Mouse (Mus musculus) hindbrain, embryonic 11.5 days (tissue): ENCODE measurements around the gene Zfp119a. TPM values are rescaled to one million over a fixed set of nuclear protein-coding genes. Genes with fewer than 3 reads are reported as not detected.

Experiments used
- ATAC-seq: fragments of 200-750 bp; cut with Nextera tagmentation; 2 replicates; pipeline ENCODE4 v1.8.0; 2017; ENCODE audit warnings: mild to moderate bottlenecking, moderate TSS enrichment, moderate library complexity; ENCODE audit not compliant: low FRiP score
- DNase-seq: peaks from one replicate; pipeline ENCODE4 v3.0.0-alpha.2; 2015; ENCODE audit warnings: low spot score
- H3K27ac ChIP-seq: fragments of 300-500 bp; sonication (generic); 2 replicates; pipeline ENCODE4 v1.5.1; 2014; ENCODE audit warnings: mild to moderate bottlenecking, low read depth, low read length
- H3K27me3 ChIP-seq: fragments of 300-500 bp; sonication (generic); 2 replicates; pipeline ENCODE4 v1.6.1; 2014; ENCODE audit warnings: mild to moderate bottlenecking, low read length, moderate library complexity, mixed read lengths; ENCODE audit not compliant: control insufficient read depth, insufficient read depth
- H3K36me3 ChIP-seq: fragments of 300-500 bp; sonication (generic); 2 replicates; pipeline ENCODE4 v1.6.1; 2014; ENCODE audit warnings: mild to moderate bottlenecking, low read length, moderate library complexity, mixed read lengths; ENCODE audit not compliant: control insufficient read depth, insufficient read depth
- H3K4me1 ChIP-seq: fragments of 300-500 bp; sonication (generic); replicated peaks from 2 replicates; pipeline ENCODE4 v1.6.1; 2014; ENCODE audit warnings: low read length, mixed read lengths; ENCODE audit not compliant: control insufficient read depth, insufficient read depth
- H3K4me2 ChIP-seq: fragments of 300-500 bp; sonication (generic); replicated peaks from 2 replicates; pipeline ENCODE4 v1.6.1; 2014; ENCODE audit warnings: mild to moderate bottlenecking, low read depth, low read length
- H3K4me3 ChIP-seq: fragments of 300-500 bp; sonication (generic); 2 replicates; pipeline ENCODE4 v1.5.1; 2014; ENCODE audit warnings: low read depth, low read length
- H3K9ac ChIP-seq: fragments of 300-500 bp; sonication (generic); 2 replicates; pipeline ENCODE4 v1.6.1; 2014; ENCODE audit warnings: low read depth, low read length
- H3K9me3 ChIP-seq: fragments of 300-500 bp; sonication (generic); 2 replicates; pipeline ENCODE4 v1.6.1; 2016; ENCODE audit warnings: low read length; ENCODE audit not compliant: control insufficient read depth
- WGBS: fragments of 180-500 bp; shearing (Covaris S2); extraction: QIAGEN DNeasy Blood & Tissue Kit; methylation state at CpG from one replicate; pipeline ENCODE4 v1.1.7; 2014; 5-methylcytosine and 5-hydroxymethylcytosine counted together
- polyA plus RNA-seq: library from polyadenylated mRNA; unstranded; fragments of >200 nt; fragmentation: Nextera tagmentation; extraction: Ambion mirVana; gene quantifications from 2 replicates; pipeline ENCODE4 v1.2.1, GENCODE M21; 2014

The Zfp119a gene
- polyA plus RNA-seq, 1 experiment from 2014 or later = 12.3 TPM

DNA sequence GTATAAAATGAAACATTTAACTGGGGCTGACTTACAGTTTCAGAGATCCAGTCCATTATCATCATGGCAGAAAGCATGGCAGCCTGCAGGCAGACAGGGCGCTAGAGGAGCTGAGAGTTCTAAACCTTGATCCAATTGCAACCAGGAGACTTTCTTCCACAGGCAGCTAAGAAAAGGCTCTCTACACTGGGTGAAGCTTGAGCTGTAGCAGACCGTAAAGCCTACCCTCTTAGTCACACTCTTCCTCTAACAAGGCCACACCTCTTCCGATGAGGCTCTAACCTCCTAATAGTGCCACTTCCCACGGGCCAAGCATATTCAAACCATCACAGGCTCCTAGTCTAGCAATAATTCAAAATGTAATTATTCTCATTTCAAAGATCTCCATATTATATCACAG lies 1.5 kb downstream of the Zfp119a start:
- H3K27ac ChIP-seq = no peak overlapping the region
- H3K9ac ChIP-seq = no peak overlapping the region
- 95% methylated on average over 4 of the region's 4 CpGs for WGBS
- H3K27me3 ChIP-seq = no peaks in the 10 kb centered on the region
- H3K4me1 ChIP-seq = no peaks in the 10 kb centered on the region
- no peaks in the 10 kb centered on the region for H3K36me3 ChIP-seq
- DNase-seq = no peak
- H3K4me2 ChIP-seq = no peak overlapping the region
- no peak overlapping the region for H3K4me3 ChIP-seq
- ATAC-seq = no peak
- H3K9me3 ChIP-seq = no peaks in the 10 kb centered on the region

DNA sequence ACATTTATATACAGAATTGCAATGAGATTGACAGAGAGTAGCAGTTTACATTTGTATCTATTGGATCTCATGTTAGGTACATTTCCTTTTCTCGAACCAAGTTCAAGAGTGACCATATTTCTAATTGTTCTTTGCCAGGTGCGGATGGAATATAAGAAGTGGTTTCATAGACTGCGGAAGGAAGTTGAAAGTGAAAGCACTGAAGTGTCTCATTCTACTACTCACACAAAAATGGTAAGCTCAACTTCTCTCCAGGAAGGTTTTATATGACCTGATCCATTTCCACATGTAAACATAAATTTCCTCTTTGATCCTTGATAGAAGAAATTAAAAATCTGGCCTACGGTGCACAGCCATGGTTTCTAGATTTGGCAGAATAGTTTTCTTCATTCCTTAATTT lies 35.7 kb downstream of the Zfp119a start:
- Histone ChIP-seq H3K4me3 (no peak overlapping the region), H3K27ac (no peak overlapping the region), H3K9me3 (no peaks in the 10 kb centered on the region), H3K4me2 (no peak overlapping the region), H3K4me1 (no peaks in the 10 kb centered on the region), H3K27me3 (no peaks in the 10 kb centered on the region), H3K9ac (no peak overlapping the region), H3K36me3 (no peaks in the 10 kb centered on the region)
- DNase-seq (no peak), ATAC-seq (no peak)
- WGBS = 87% methylated on average over 4 of the region's 4 CpGs

DNA sequence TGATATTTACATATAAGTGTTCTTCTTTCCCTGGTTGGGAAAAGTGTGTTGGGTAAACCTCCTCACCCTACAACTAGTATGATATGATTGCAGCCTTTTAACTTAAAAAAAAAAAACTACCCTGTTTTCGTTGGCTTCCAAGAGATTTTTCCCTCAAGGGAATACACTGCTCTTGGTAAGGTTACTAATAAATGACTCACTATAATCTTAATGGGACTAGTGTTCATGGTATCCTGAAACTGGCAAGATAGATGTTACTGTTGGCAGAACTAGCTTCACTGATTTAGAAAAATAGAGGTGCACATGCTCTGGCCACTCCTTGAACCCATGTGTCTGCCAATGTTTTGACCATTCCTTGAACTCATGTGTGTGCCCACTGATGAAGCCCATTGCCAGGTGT lies 57.2 kb downstream of the Zfp119a start:
- WGBS = 89% methylated on average over 1 of the region's 1 CpGs

DNA sequence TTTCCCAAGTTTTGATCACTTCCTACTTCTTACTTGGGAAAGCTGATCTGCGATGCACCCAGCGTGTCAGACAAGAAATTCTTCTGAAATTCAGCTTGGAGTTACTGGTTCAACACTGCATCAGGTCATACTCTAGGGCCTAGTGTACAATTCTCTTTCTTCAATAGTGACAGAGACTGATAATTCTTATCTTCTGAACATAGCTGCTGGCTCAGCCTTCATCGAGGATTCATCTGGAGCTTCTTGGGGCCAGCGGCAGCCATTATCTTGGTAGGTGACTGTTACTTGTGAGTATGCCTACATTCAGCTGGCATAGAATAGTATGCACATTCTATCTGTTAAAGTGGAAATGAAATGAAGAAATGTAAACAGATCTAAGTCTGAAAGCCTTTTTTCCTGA lies 61.9 kb downstream of the Zfp119a start:
- DNase-seq = no peak
- H3K27ac ChIP-seq = no peak overlapping the region
- no peak overlapping the region for H3K4me2 ChIP-seq
- no peaks in the 10 kb centered on the region for H3K36me3 ChIP-seq
- no peak overlapping the region for H3K4me3 ChIP-seq
- WGBS = 93% methylated on average over 4 of the region's 4 CpGs
- H3K9ac ChIP-seq = no peak overlapping the region
- no peaks in the 10 kb centered on the region for H3K9me3 ChIP-seq
- no peaks in the 10 kb centered on the region for H3K27me3 ChIP-seq
- no peaks in the 10 kb centered on the region for H3K4me1 ChIP-seq
- no peak for ATAC-seq

More for the DNA sequence above, 57.2 kb downstream of the Zfp119a start:
- no peaks in the 10 kb centered on the region for H3K4me1 ChIP-seq
- DNase-seq (no peak), ATAC-seq (no peak)
- no peaks in the 10 kb centered on the region for H3K9me3 ChIP-seq
- H3K36me3 ChIP-seq = no peaks in the 10 kb centered on the region
- H3K4me2 ChIP-seq = no peak overlapping the region
- no peaks in the 10 kb centered on the region for H3K27me3 ChIP-seq
- H3K27ac ChIP-seq = no peak overlapping the region
- no peak overlapping the region for H3K9ac ChIP-seq
- H3K4me3 ChIP-seq = no peak overlapping the region

Other genes starting within 250 kb of the Zfp119a start
- 9.3 and 11.3 TPM in 2 replicates for gene Pot1b, start 166.3 kb downstream of the Zfp119a start, polyA plus RNA-seq
- gene Adgre4, start 128.9 kb downstream of the Zfp119a start, polyA plus RNA-seq = 0.07 and 0.14 TPM in 2 replicates
- 11.9 and 13.4 TPM in 2 replicates for gene Zfp959, start 13.2 kb upstream of the Zfp119a start, polyA plus RNA-seq
- 6.3 and 6.7 TPM in 2 replicates for gene Zfp119b, start 70.6 kb upstream of the Zfp119a start, polyA plus RNA-seq
- gene Ebi3, start 73.7 kb upstream of the Zfp119a start, polyA plus RNA-seq = 2.2 and 3.1 TPM in 2 replicates
- 21.3 and 22.4 TPM in 2 replicates for gene Yju2, start 80.2 kb upstream of the Zfp119a start, polyA plus RNA-seq
- gene Shd, start 91.5 kb upstream of the Zfp119a start, polyA plus RNA-seq = 95.2 and 102 TPM in 2 replicates
- gene Fsd1, start 107.6 kb upstream of the Zfp119a start, polyA plus RNA-seq = 65.0 and 66.5 TPM in 2 replicates
- 5.1 and 6.3 TPM in 2 replicates for gene Stap2, start 126.7 kb upstream of the Zfp119a start, polyA plus RNA-seq
- 141 and 163 TPM in 2 replicates for gene Mpnd, start 126.8 kb upstream of the Zfp119a start, polyA plus RNA-seq
- gene Sh3gl1, start 157.7 kb upstream of the Zfp119a start, polyA plus RNA-seq = 112 and 114 TPM in 2 replicates
- 16.1 and 18.9 TPM in 2 replicates for gene Chaf1a, start 161.5 kb upstream of the Zfp119a start, polyA plus RNA-seq
- gene Ubxn6, start 196.1 kb upstream of the Zfp119a start, polyA plus RNA-seq = 50.6 and 51.1 TPM in 2 replicates
- gene Hdgfl2, start 200.7 kb upstream of the Zfp119a start, polyA plus RNA-seq = 100 and 113 TPM in 2 replicates
- gene Plin4, start 230.9 kb upstream of the Zfp119a start, polyA plus RNA-seq = 0.07 and 0.09 TPM in 2 replicates
- gene Plin5, start 238.7 kb upstream of the Zfp119a start, polyA plus RNA-seq = 0.20 and 0.28 TPM in 2 replicates
- gene Lrg1, start 243.1 kb upstream of the Zfp119a start, polyA plus RNA-seq = 0.21 TPM in 1 of 2 replicates, not detected in the other